In the genomic region with DNA sequence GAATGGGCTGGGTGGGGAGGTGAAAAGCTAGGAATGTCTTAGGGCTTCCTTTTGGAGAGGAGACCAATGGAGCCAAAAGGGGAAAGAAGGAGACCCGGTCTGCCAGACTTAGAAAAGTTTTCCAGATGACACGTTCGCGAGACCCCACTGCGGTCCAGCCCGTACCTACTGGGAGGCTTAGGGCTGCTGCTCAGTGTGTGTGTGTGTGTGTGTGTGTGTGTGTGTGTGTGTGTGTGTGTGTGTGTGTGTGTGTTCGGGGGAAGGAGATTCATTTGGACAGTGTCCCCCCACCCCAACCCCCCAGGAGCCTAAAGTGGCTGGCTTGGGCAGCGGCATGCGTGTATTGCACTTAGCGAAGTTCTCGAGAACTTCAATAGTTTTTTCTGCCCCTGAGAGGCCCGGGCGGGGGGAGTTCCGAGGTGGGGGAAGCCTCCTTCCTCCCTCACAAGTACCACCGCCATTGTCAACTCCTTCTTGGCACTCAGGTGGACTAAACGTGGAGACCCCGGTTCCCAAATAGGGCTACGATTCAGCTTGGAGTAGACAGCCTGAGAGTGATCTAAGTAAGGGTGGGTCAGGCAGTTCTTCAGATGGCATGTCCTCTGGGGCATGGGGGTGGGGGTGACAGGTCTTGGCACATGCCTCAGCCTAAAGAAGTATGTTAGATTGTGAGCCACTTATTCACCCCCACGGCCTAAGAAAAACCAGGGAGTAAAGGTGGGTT, we compare ENCODE assay signal across 9 mouse cellular contexts. TPM values are rescaled to one million over a fixed set of nuclear protein-coding genes. Genes with fewer than 3 reads are reported as not detected.
DNase-seq lines count a peak whose midpoint lies in the region; ATAC-seq and TF ChIP-seq lines count a peak whose summit lies in the region.
"Had no signal": no experiment of that assay in that cellular context is flagged by ENCODE, and none has a peak within 500 bp of the region (broad histone marks: within the 10 kb centered on the region; RNA-seq: fewer than 3 reads in every experiment).

No protein-coding gene starts in this region.

- peak overlapping the region; percentile 59 for H3K4me3 ChIP-seq in left cerebral cortex, adult 2 months
- peak overlapping the region; percentile 69 for H3K4me3 ChIP-seq in embryonic fibroblast, embryonic 13.5 days (ENCODE audit: insufficient read depth, low read length)
- peak overlapping the region; percentile 78 for H3K4me3 ChIP-seq in heart, postnatal 0 days (ENCODE audit: low read depth, low read length)
- peak overlapping the region; percentile 63 for H3K4me3 ChIP-seq in midbrain, embryonic 10.5 days

- TF ChIP-seq CTCF in left cerebral cortex, adult 2 months (IDR thresholded peaks at IDR 0.05), result no peak
- no peak for TF ChIP-seq CTCF in embryonic fibroblast, embryonic 13.5 days (IDR thresholded peaks at IDR 0.05; ENCODE audit: borderline replicate concordance, insufficient read depth, low read length)
- TF ChIP-seq CTCF in heart, postnatal 0 days (IDR thresholded peaks at IDR 0.05; ENCODE audit: low read depth), result no peak

- H3K9ac ChIP-seq in heart, postnatal 0 days (replicated peaks; ENCODE audit: low read depth, low read length), result peak overlapping the region; percentile 79

- no peak for DNase-seq in left cerebral cortex, adult 2 months (ENCODE audit: extremely low spot score in 1 of 2, low spot score in 2 of 2)
- DNase-seq in left cerebral cortex, postnatal 14 days (ENCODE audit: low spot score in 2 of 2), result no peak
- DNase-seq in heart, postnatal 0 days (ENCODE audit: low spot score), result no peak
- peak; percentile 34 to 46 for DNase-seq in kidney, postnatal 4 days
- DNase-seq in midbrain, embryonic 10.5 days (ENCODE audit: low spot score), result peak; percentile 27
- DNase-seq in urinary bladder, postnatal 36 days (ENCODE audit: low spot score in 2 of 2), result peak; percentile 20 to 22
- DNase-seq in spleen, postnatal 36 days (ENCODE audit: low spot score in 2 of 2), result no peak

- H3K4me1 ChIP-seq in embryonic fibroblast, embryonic 13.5 days (ENCODE audit: control insufficient read depth, insufficient read depth, low read length), result peaks cover 2% of the 10 kb centered on the region; the same call in 1 of the 2 replicates
- H3K4me1 ChIP-seq in heart, postnatal 0 days (ENCODE audit: control insufficient read depth, insufficient read depth), result 0 out of 2 replicates have a peak, but pooled peaks cover 6% of the 10 kb centered on the region
- peaks cover 25% of the 10 kb centered on the region for H3K4me1 ChIP-seq in midbrain, embryonic 10.5 days

- intact Hi-C loops in left cerebral cortex, adult 2 months (cut with DNase I), result loop anchor here (2.0 to 5.0 kb wide), 4 partner anchors 26 to 202 kb away; a partner anchor contains a TSS
- intact Hi-C loops in left cerebral cortex, postnatal 14 days (cut with DNase I), result loop anchor here (2.0 kb wide), 1 partner anchor 200 kb away; no protein-coding TSS in a partner anchor

- TF ChIP-seq EP300 in heart, postnatal 0 days (IDR thresholded peaks at IDR 0.05; ENCODE audit: low read depth), result no peak

- no peak; the same call in 1 of the 2 replicates for TF ChIP-seq POLR2A in embryonic fibroblast, embryonic 13.5 days (IDR thresholded peaks at IDR 0.05; ENCODE audit: low read depth, low read length)

- H3K36me3 ChIP-seq in heart, postnatal 0 days (replicated peaks; ENCODE audit: control insufficient read depth, insufficient read depth, low read length), result no peaks in the 10 kb centered on the region
- no peaks in the 10 kb centered on the region for H3K36me3 ChIP-seq in midbrain, embryonic 10.5 days

- ATAC-seq in heart, postnatal 0 days (ENCODE audit: insufficient read depth, low read depth), result peak; percentile 5; the same call in 1 of the 2 replicates

- H3K27me3 ChIP-seq in heart, postnatal 0 days (ENCODE audit: control insufficient read depth, insufficient read depth, low read length), result peaks cover 5% of the 10 kb centered on the region; the same call in 1 of the 2 replicates
- H3K27me3 ChIP-seq in midbrain, embryonic 10.5 days (ENCODE audit: low read depth, poor library complexity, severe bottlenecking), result peaks cover 54% of the 10 kb centered on the region
- H3K27me3 ChIP-seq: Patski had no signal

- WGBS in heart, postnatal 0 days, result under 1% methylated on average over 19 of the region's 19 CpGs
- WGBS in midbrain, embryonic 10.5 days, result 2% methylated on average over 19 of the region's 19 CpGs

- no peaks in the 10 kb centered on the region for H3K9me3 ChIP-seq in heart, postnatal 0 days (replicated peaks; ENCODE audit: control insufficient read depth, low read length)
- H3K9me3 ChIP-seq in midbrain, embryonic 10.5 days (replicated peaks), result no peaks in the 10 kb centered on the region

- peak overlapping the region; percentile 70 for H3K27ac ChIP-seq in left cerebral cortex, adult 2 months
- peak overlapping the region; percentile 96 for H3K27ac ChIP-seq in embryonic fibroblast, embryonic 13.5 days (ENCODE audit: insufficient read depth, low read length)
- H3K27ac ChIP-seq in heart, postnatal 0 days (ENCODE audit: low read depth), result peak overlapping the region; percentile 94
- peak overlapping the region; percentile 64; the same call in 1 of the 2 replicates for H3K27ac ChIP-seq in midbrain, embryonic 10.5 days (replicated peaks)

- H3K4me2 ChIP-seq in heart, postnatal 0 days (ENCODE audit: low read depth, low read length), result peak overlapping the region; percentile 92

RNA-seq across cellular contexts. Expression of a gene that starts 0.6 kb away (rescaled TPM):
- 10 to 100 TPM; 17.6 to 20.9 TPM for total RNA-seq in left cerebral cortex, adult 2 months (2021)
- total RNA-seq in left cerebral cortex, postnatal 14 days (2021), result 10 to 100 TPM; 26.2 to 27.5 TPM
- polyA plus RNA-seq in embryonic fibroblast, embryonic 13.5 days (2011; ENCODE audit: insufficient read length, low read depth, missing spikeins), result 610 and 713 TPM in 2 replicates
- total RNA-seq in heart, postnatal 0 days (2014; rRNA removed; ENCODE audit: low replicate concordance), result 461 and 590 TPM in 2 replicates
- polyA plus RNA-seq in heart, postnatal 0 days (2015; fragmentation: Nextera tagmentation; extraction: Ambion mirVana), result 335 and 338 TPM in 2 replicates
- 6.4 and 8.6 TPM in 2 replicates for polyA plus RNA-seq in midbrain, embryonic 10.5 days (2016; fragmentation: Nextera tagmentation; extraction: Ambion mirVana)

RNA-seq across cellular contexts. Expression of a gene that starts 25.8 kb away (rescaled TPM):
- 10 to 100 TPM; 32.5 to 33.9 TPM for total RNA-seq in left cerebral cortex, adult 2 months (2021)
- 10 to 100 TPM; 26.8 to 27.9 TPM for total RNA-seq in left cerebral cortex, postnatal 14 days (2021)
- polyA plus RNA-seq in embryonic fibroblast, embryonic 13.5 days (2011; ENCODE audit: insufficient read length, low read depth, missing spikeins), result 45.6 and 74.2 TPM in 2 replicates
- 52.2 and 78.4 TPM in 2 replicates for total RNA-seq in heart, postnatal 0 days (2014; rRNA removed; ENCODE audit: low replicate concordance)
- polyA plus RNA-seq in heart, postnatal 0 days (2015; fragmentation: Nextera tagmentation; extraction: Ambion mirVana), result 58.8 and 59.4 TPM in 2 replicates
- polyA plus RNA-seq in midbrain, embryonic 10.5 days (2016; fragmentation: Nextera tagmentation; extraction: Ambion mirVana), result 5.0 and 5.4 TPM in 2 replicates

Comparison
In these comparisons a context has a peak if more than half of its experiments do, and no peak if none do; other contexts are left out.
1. DNase-seq: peak in kidney, postnatal 4 days (2 of 2), midbrain, embryonic 10.5 days (single experiment) and urinary bladder, postnatal 36 days (2 of 2); none in left cerebral cortex, adult 2 months (0 of 2), left cerebral cortex, postnatal 14 days (0 of 2), heart, postnatal 0 days (single experiment) and spleen, postnatal 36 days (0 of 2).
2. RNA of a gene that starts 0.6 kb away (total RNA-seq): 461 to 590 TPM in heart, postnatal 0 days; 26.2 to 27.5 TPM in left cerebral cortex, postnatal 14 days and 17.6 to 20.9 TPM in left cerebral cortex, adult 2 months; every median in the first group is over 10 times any median in the second.
3. Peak in every context shown above with its lines, with median percentiles within 50 percentile points of each other: H3K27ac ChIP-seq and H3K4me3 ChIP-seq.